Comparison of ENCODE assay signal across 25 mouse cellular contexts in the genomic region with DNA sequence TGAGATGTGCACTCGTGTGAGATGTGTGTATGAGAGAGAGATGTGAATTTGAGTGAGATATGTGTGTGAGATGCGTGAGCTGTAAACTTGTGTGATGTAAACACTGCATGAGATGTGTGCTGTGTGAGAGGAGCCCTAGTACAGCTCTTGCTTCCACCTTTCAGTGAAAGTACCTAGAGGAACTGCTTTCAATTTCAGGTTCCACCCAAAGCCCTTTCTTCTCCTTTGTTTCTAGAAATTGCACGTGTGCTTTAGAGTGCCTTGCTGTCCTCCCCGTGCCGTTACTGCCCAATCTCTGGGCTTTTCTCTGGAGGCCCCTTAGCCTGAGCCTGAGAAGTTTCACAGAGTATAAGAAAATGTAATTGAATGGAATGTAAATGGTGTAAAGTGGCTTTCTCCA.
"Had no signal": no experiment of that assay in that cellular context is flagged by ENCODE, and none has a peak within 500 bp of the region (broad histone marks: within the 10 kb centered on the region; RNA-seq: fewer than 3 reads in every experiment).

No protein-coding gene starts in this region.

- H3K9me3 ChIP-seq: heart, embryonic 10.5 days; heart, embryonic 13.5 days; heart, embryonic 15.5 days; hindbrain, embryonic 13.5 days; hindbrain, embryonic 15.5 days; limb, embryonic 13.5 days; limb, embryonic 15.5 days; liver, embryonic 12.5 days had no signal

- DNase-seq: gastrocnemius, adult 2 months; gastrocnemius, postnatal 14 days; gastrocnemius, postnatal 36 days; heart, adult 18-20 months; heart, postnatal 14 days; heart, postnatal 36 days; kidney, adult 18-20 months; kidney, adult 8-10 months; kidney, postnatal 10 days; kidney, postnatal 25 days; kidney, postnatal 4 days; layer of hippocampus, postnatal 36 days; left cerebral cortex, postnatal 4 days had no signal

- H3K4me3 ChIP-seq: gastrocnemius, adult 2 months; heart, embryonic 10.5 days; heart, embryonic 13.5 days; heart, embryonic 15.5 days; hindbrain, embryonic 13.5 days; hindbrain, embryonic 15.5 days; layer of hippocampus, adult 2 months; limb, embryonic 13.5 days; limb, embryonic 15.5 days; liver, embryonic 12.5 days had no signal

- H3K9ac ChIP-seq: heart, embryonic 13.5 days; heart, embryonic 15.5 days; hindbrain, embryonic 13.5 days; hindbrain, embryonic 15.5 days; limb, embryonic 13.5 days; limb, embryonic 15.5 days; liver, embryonic 12.5 days; liver, embryonic 14.5 days had no signal

- ATAC-seq: hindbrain, postnatal 0 days; intestine, postnatal 0 days; liver, embryonic 12.5 days had no signal

- H3K36me3 ChIP-seq: heart, embryonic 10.5 days; heart, embryonic 13.5 days; heart, embryonic 15.5 days; hindbrain, embryonic 13.5 days; hindbrain, embryonic 15.5 days; limb, embryonic 13.5 days; limb, embryonic 15.5 days; liver, embryonic 12.5 days had no signal

- H3K4me2 ChIP-seq: heart, embryonic 13.5 days; heart, embryonic 15.5 days; hindbrain, embryonic 13.5 days; hindbrain, embryonic 15.5 days; limb, embryonic 13.5 days; limb, embryonic 15.5 days; liver, embryonic 12.5 days had no signal

- H3K4me1 ChIP-seq: heart, embryonic 10.5 days; heart, embryonic 13.5 days; heart, embryonic 15.5 days; hindbrain, embryonic 13.5 days; hindbrain, embryonic 15.5 days; limb, embryonic 13.5 days; limb, embryonic 15.5 days; liver, embryonic 12.5 days had no signal

- H3K27me3 ChIP-seq: heart, embryonic 13.5 days; heart, embryonic 15.5 days; hindbrain, embryonic 13.5 days; hindbrain, embryonic 15.5 days; limb, embryonic 13.5 days; limb, embryonic 15.5 days; liver, embryonic 12.5 days had no signal

- H3K27ac ChIP-seq: gastrocnemius, adult 2 months; heart, embryonic 10.5 days; heart, embryonic 13.5 days; heart, embryonic 15.5 days; hindbrain, embryonic 13.5 days; hindbrain, embryonic 15.5 days; hindbrain, postnatal 0 days; layer of hippocampus, adult 2 months; limb, embryonic 13.5 days; limb, embryonic 15.5 days; liver, embryonic 12.5 days; liver, embryonic 14.5 days had no signal
